In the genomic region with DNA sequence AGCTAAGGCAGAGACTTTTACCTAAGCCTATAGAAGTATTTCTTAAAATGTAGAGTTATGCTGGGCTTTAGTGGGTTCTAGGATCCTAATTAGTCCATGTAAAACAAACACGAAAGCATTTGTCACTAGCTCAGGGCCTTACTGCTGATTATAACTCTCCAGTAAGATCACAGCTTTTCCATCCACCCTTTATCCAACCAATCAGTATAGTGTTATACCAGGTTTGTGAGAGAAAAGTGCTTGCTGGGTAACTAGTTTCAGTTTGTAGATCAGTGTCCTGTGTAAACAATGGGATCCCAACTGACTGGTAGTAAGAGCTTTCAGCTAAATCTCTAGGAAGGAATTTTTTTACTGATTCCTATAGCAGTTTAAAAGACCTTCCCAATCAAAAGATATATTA, we compare ENCODE assay signal across 15 mouse cellular contexts. TPM values are rescaled to one million over a fixed set of nuclear protein-coding genes. Genes with fewer than 3 reads are reported as not detected.
A peak's percentile ranks its signal among the peaks of the same experiment; 100 is the strongest.
DNase-seq lines count a peak whose midpoint lies in the region; ATAC-seq and TF ChIP-seq lines count a peak whose summit lies in the region.
"Had no signal": no experiment of that assay in that cellular context is flagged by ENCODE, and none has a peak within 500 bp of the region (broad histone marks: within the 10 kb centered on the region; RNA-seq: fewer than 3 reads in every experiment).

No protein-coding gene starts in this region.

- 0 out of 2 replicates have a peak overlapping the region, but pooled peaks have one; percentile 30 for H3K9ac ChIP-seq in forebrain, embryonic 13.5 days
- no peak overlapping the region for H3K9ac ChIP-seq in forebrain, embryonic 11.5 days (ENCODE audit: low read length)
- H3K9ac ChIP-seq in neural tube, embryonic 11.5 days (ENCODE audit: low read length) = no peak overlapping the region
- no peak overlapping the region for H3K9ac ChIP-seq in midbrain, embryonic 13.5 days (replicated peaks)
- H3K9ac ChIP-seq in stomach, postnatal 0 days (ENCODE audit: low read length) = no peak overlapping the region
- H3K9ac ChIP-seq: heart, embryonic 15.5 days; liver, embryonic 13.5 days had no signal

- WGBS in forebrain, embryonic 13.5 days = 83% methylated on average over 1 of the region's 1 CpGs
- 83% methylated on average over 1 of the region's 1 CpGs for WGBS in forebrain, embryonic 11.5 days
- WGBS in neural tube, embryonic 11.5 days = 90% methylated on average over 1 of the region's 1 CpGs
- 77% methylated on average over 1 of the region's 1 CpGs for WGBS in midbrain, embryonic 13.5 days
- WGBS in stomach, postnatal 0 days = 69% methylated on average over 1 of the region's 1 CpGs

- H3K9me3 ChIP-seq in forebrain, embryonic 13.5 days (replicated peaks) = no peaks in the 10 kb centered on the region
- H3K9me3 ChIP-seq in forebrain, embryonic 11.5 days (ENCODE audit: control insufficient read depth, low read length) = no peaks in the 10 kb centered on the region
- no peaks in the 10 kb centered on the region for H3K9me3 ChIP-seq in neural tube, embryonic 11.5 days (ENCODE audit: control insufficient read depth, low read length)
- H3K9me3 ChIP-seq in midbrain, embryonic 13.5 days = no peaks in the 10 kb centered on the region
- no peaks in the 10 kb centered on the region for H3K9me3 ChIP-seq in stomach, postnatal 0 days (ENCODE audit: control insufficient read depth, low read length)
- H3K9me3 ChIP-seq: heart, embryonic 15.5 days; liver, embryonic 13.5 days had no signal

- H3K36me3 ChIP-seq in forebrain, embryonic 13.5 days (ENCODE audit: poor library complexity, severe bottlenecking) = no peaks in the 10 kb centered on the region
- H3K36me3 ChIP-seq in forebrain, embryonic 11.5 days (ENCODE audit: control insufficient read depth, insufficient read depth, low read length) = no peaks in the 10 kb centered on the region
- H3K36me3 ChIP-seq in neural tube, embryonic 11.5 days (ENCODE audit: control insufficient read depth, insufficient read depth, low read length) = no peaks in the 10 kb centered on the region
- H3K36me3 ChIP-seq in midbrain, embryonic 13.5 days = no peaks in the 10 kb centered on the region
- H3K36me3 ChIP-seq in stomach, postnatal 0 days (ENCODE audit: control insufficient read depth, insufficient read depth, low read length) = no peaks in the 10 kb centered on the region
- H3K36me3 ChIP-seq: heart, embryonic 15.5 days; liver, embryonic 13.5 days had no signal

- TF ChIP-seq CTCF in stomach, postnatal 0 days (IDR thresholded peaks at IDR 0.05; ENCODE audit: low read depth) = no peak

- H3K27ac ChIP-seq in forebrain, embryonic 13.5 days = no peak overlapping the region
- H3K27ac ChIP-seq in forebrain, embryonic 11.5 days (ENCODE audit: low read depth, low read length) = no peak overlapping the region
- H3K27ac ChIP-seq in neural tube, embryonic 11.5 days (ENCODE audit: low read depth, low read length) = no peak overlapping the region
- no peak overlapping the region for H3K27ac ChIP-seq in midbrain, embryonic 13.5 days
- H3K27ac ChIP-seq in stomach, postnatal 0 days (replicated peaks) = no peak overlapping the region
- H3K27ac ChIP-seq: heart, embryonic 15.5 days; liver, embryonic 13.5 days had no signal

- DNase-seq in forebrain, embryonic 11.5 days (ENCODE audit: low spot score) = no peak
- DNase-seq in neural tube, embryonic 11.5 days (ENCODE audit: low spot score) = no peak
- DNase-seq in neural tube, embryonic 10.5 days (ENCODE audit: extremely low spot score, low spot score) = no peak
- no peak for DNase-seq in stomach, postnatal 0 days (ENCODE audit: low spot score)
- DNase-seq in cerebellum, adult 9-11 months = no peak
- DNase-seq in right cerebral cortex, postnatal 14 days = no peak
- DNase-seq: adrenal gland, postnatal 36 days; embryo, embryonic 11 days; gastrocnemius, postnatal 36 days; kidney, postnatal 36 days; liver, embryonic 13.5 days; thymus, adult 2 months had no signal

- peak overlapping the region; percentile 54 for H3K4me2 ChIP-seq in forebrain, embryonic 13.5 days
- H3K4me2 ChIP-seq in forebrain, embryonic 11.5 days (ENCODE audit: low read depth, low read length, severe bottlenecking) = no peak overlapping the region
- peak overlapping the region; percentile 12; the same call in 1 of the 2 replicates for H3K4me2 ChIP-seq in neural tube, embryonic 11.5 days (ENCODE audit: low read depth)
- peak overlapping the region; percentile 51 for H3K4me2 ChIP-seq in midbrain, embryonic 13.5 days (replicated peaks)
- H3K4me2 ChIP-seq in stomach, postnatal 0 days (replicated peaks; ENCODE audit: low read depth) = 0 out of 2 replicates have a peak overlapping the region, but pooled peaks have one; percentile 4
- H3K4me2 ChIP-seq: heart, embryonic 15.5 days; liver, embryonic 13.5 days had no signal

- no peaks in the 10 kb centered on the region for H3K27me3 ChIP-seq in forebrain, embryonic 13.5 days
- no peaks in the 10 kb centered on the region for H3K27me3 ChIP-seq in forebrain, embryonic 11.5 days (ENCODE audit: control insufficient read depth, insufficient read depth, low read length)
- no peaks in the 10 kb centered on the region for H3K27me3 ChIP-seq in neural tube, embryonic 11.5 days (ENCODE audit: control insufficient read depth, insufficient read depth, low read length)
- H3K27me3 ChIP-seq in midbrain, embryonic 13.5 days = no peaks in the 10 kb centered on the region
- no peaks in the 10 kb centered on the region for H3K27me3 ChIP-seq in stomach, postnatal 0 days (ENCODE audit: control insufficient read depth, insufficient read depth, low read length)
- H3K27me3 ChIP-seq: heart, embryonic 15.5 days; liver, embryonic 13.5 days had no signal

- no peak for ATAC-seq in forebrain, embryonic 13.5 days
- no peak for ATAC-seq in forebrain, embryonic 11.5 days (replicated peaks; ENCODE audit: low FRiP score)
- no peak for ATAC-seq in neural tube, embryonic 11.5 days (ENCODE audit: insufficient read depth, low FRiP score, low TSS enrichment)
- ATAC-seq in midbrain, embryonic 13.5 days = no peak
- ATAC-seq in stomach, postnatal 0 days (ENCODE audit: low FRiP score, low TSS enrichment) = no peak

- peak overlapping the region; percentile 23 for H3K4me3 ChIP-seq in forebrain, embryonic 13.5 days
- H3K4me3 ChIP-seq in forebrain, embryonic 11.5 days (ENCODE audit: low read depth, low read length) = no peak overlapping the region
- H3K4me3 ChIP-seq in neural tube, embryonic 11.5 days (ENCODE audit: low read depth, low read length) = no peak overlapping the region
- peak overlapping the region; percentile 26 for H3K4me3 ChIP-seq in midbrain, embryonic 13.5 days (replicated peaks)
- no peak overlapping the region for H3K4me3 ChIP-seq in stomach, postnatal 0 days (ENCODE audit: low read depth, low read length)
- H3K4me3 ChIP-seq: heart, embryonic 15.5 days; liver, embryonic 13.5 days had no signal

- H3K4me1 ChIP-seq in forebrain, embryonic 13.5 days = peaks cover 58% of the 10 kb centered on the region
- peaks cover 7% of the 10 kb centered on the region; the same call in 1 of the 2 replicates for H3K4me1 ChIP-seq in forebrain, embryonic 11.5 days (replicated peaks; ENCODE audit: control insufficient read depth, insufficient read depth, low read length)
- H3K4me1 ChIP-seq in neural tube, embryonic 11.5 days (ENCODE audit: control insufficient read depth, insufficient read depth, low read length) = peaks cover 20% of the 10 kb centered on the region
- H3K4me1 ChIP-seq in midbrain, embryonic 13.5 days (replicated peaks) = peaks cover 51% of the 10 kb centered on the region
- peaks cover 8% of the 10 kb centered on the region; the same call in 1 of the 2 replicates for H3K4me1 ChIP-seq in stomach, postnatal 0 days (replicated peaks; ENCODE audit: control insufficient read depth, insufficient read depth)

- TF ChIP-seq EP300 in stomach, postnatal 0 days (optimal IDR thresholded peaks at IDR 0.05) = no peak

RNA-seq across cellular contexts. Expression of a gene that starts 3.8 kb away (rescaled TPM):
- polyA plus RNA-seq in forebrain, embryonic 13.5 days (2015; fragmentation: Nextera tagmentation; extraction: Ambion mirVana) = 28.2 and 29.0 TPM in 2 replicates
- polyA plus RNA-seq in forebrain, embryonic 11.5 days (2014; fragmentation: Nextera tagmentation; extraction: Ambion mirVana) = 28.2 and 29.3 TPM in 2 replicates
- 29.1 and 29.8 TPM in 2 replicates for polyA plus RNA-seq in neural tube, embryonic 11.5 days (2014; fragmentation: Nextera tagmentation; extraction: Ambion mirVana)
- polyA plus RNA-seq in midbrain, embryonic 13.5 days (2015; fragmentation: Nextera tagmentation; extraction: Ambion mirVana) = 28.0 and 31.0 TPM in 2 replicates
- polyA plus RNA-seq in stomach, postnatal 0 days (2015; fragmentation: Nextera tagmentation; extraction: Ambion mirVana) = 6.3 and 6.7 TPM in 2 replicates

Comparison
In these comparisons a context has a peak if more than half of its experiments do, and no peak if none do; other contexts are left out.
1. H3K4me3 ChIP-seq: peak in forebrain, embryonic 13.5 days (single experiment) and midbrain, embryonic 13.5 days (single experiment); none in forebrain, embryonic 11.5 days (single experiment), neural tube, embryonic 11.5 days (single experiment) and stomach, postnatal 0 days (single experiment).